Mouse (Mus musculus) erythroblast, embryonic 14.5 days (primary cell): Measurements from ENCODE around the gene Nectin3.

Experiments used
- GATA1 ChIP-seq: IDR thresholded peaks from 2 replicates; pipeline ENCODE4 v1.6.1; 2012; ENCODE audit warnings: low read length, inconsistent platforms, mixed read lengths
- TAL1 ChIP-seq: IDR thresholded peaks from 3 replicates; pipeline ENCODE4 v1.6.1; 2012; ENCODE audit warnings: low read length, inconsistent platforms, mixed read lengths

DNA sequence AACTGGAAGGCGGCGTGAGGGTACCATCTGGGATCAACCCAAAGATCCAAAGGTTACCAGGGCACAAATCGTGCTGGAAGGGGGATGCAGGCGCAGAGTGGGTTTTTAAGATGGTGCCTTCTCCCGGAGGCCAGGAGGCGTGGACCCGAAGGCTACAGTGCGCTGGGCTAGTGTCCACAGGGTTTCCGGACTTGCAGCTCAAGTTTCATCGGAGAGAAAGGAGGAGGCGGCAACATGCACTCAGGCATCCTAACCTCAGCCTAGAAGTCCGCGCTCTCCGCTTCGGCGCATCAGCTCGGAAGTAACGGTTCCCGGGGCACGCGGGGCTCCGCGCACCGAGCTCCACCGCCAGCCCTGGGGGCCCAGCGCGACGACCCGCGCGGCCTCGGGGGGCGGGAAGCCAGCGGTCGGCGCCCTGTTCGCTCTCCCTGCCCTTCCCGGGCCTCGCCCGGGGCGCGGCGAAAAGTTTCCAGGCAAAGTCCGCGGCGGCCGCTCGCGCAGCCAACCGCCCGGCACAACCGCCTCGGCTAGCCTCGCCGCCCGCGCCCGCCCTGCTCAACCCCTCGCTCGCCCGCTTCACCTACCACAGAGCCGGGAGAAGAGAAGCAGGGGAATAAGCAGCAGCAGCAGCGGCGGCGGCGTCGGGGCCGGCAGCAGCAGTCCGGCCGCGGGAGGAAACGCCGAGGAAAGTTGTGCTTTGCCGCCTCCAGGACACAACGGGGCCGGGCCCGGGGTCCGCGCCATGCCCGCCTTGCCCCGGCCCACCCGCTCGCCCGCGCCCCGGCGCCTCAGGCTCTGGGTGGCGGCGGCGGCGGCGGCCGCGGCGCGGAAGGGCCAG is 2.1 kb downstream of the Nectin3 start:
- TF ChIP-seq GATA1 (no peak), TAL1 (no peak)
